Mouse (Mus musculus): ENCODE data around the gene Msh5. TPM values are rescaled to one million over a fixed set of nuclear protein-coding genes. Genes with fewer than 3 reads are reported as not detected.

Gene Msh5
- total RNA-seq, 1 experiment from 2014 or later = 10.5 TPM

Other genes starting within 250 kb of the Msh5 start
- gene Cyp21a1, start 242.2 kb downstream of the Msh5 start, total RNA-seq (2023; ENCODE audit: inconsistent age) = not detected in 4 replicates
- 60.8 to 71.7 TPM (median 69.2 TPM) in 4 replicates for gene Stk19, start 209.8 kb downstream of the Msh5 start, total RNA-seq (2023; ENCODE audit: inconsistent age)
- 75.3 to 85.7 TPM (median 83.7 TPM) in 4 replicates for gene Dxo, start 209.7 kb downstream of the Msh5 start, total RNA-seq (2023; ENCODE audit: inconsistent age)
- 102 to 123 TPM (median 110 TPM) in 4 replicates for gene Skiv2l, start 196.5 kb downstream of the Msh5 start, total RNA-seq (2023; ENCODE audit: inconsistent age)
- 33.5 to 41.3 TPM (median 38.0 TPM) in 4 replicates for gene Nelfe, start 196.4 kb downstream of the Msh5 start, total RNA-seq (2023; ENCODE audit: inconsistent age)
- 0.54 TPM in 1 of 4 replicates, not detected in the others for gene Cfb, start 184.2 kb downstream of the Msh5 start, total RNA-seq (2023; ENCODE audit: inconsistent age)
- 11.1 to 11.4 TPM (median 11.2 TPM) in 4 replicates for gene Zbtb12, start 167.3 kb downstream of the Msh5 start, total RNA-seq (2023; ENCODE audit: inconsistent age)
- gene Gm20547, start 164.7 kb downstream of the Msh5 start, total RNA-seq (2023; ENCODE audit: inconsistent age) = 0.27 TPM in 1 of 4 replicates, not detected in the others
- gene C2, start 148.5 kb downstream of the Msh5 start, total RNA-seq (2023; ENCODE audit: inconsistent age) = 1.8 to 3.4 TPM (median 2.8 TPM) in 4 replicates
- gene Ehmt2, start 148.3 kb downstream of the Msh5 start, total RNA-seq (2023; ENCODE audit: inconsistent age) = 152 to 164 TPM (median 157 TPM) in 4 replicates
- gene Slc44a4, start 132.3 kb downstream of the Msh5 start, total RNA-seq (2023; ENCODE audit: inconsistent age) = not detected in 4 replicates
- 94.9 to 102 TPM (median 98.6 TPM) in 4 replicates for gene Neu1, start 115.5 kb downstream of the Msh5 start, total RNA-seq (2023; ENCODE audit: inconsistent age)
- gene Hspa1b, start 87.5 kb downstream of the Msh5 start, total RNA-seq (2023; ENCODE audit: inconsistent age) = 17.8 to 62.2 TPM (median 28.7 TPM) in 4 replicates
- not detected in 4 replicates for gene Gm20481, start 76.8 kb downstream of the Msh5 start, total RNA-seq (2023; ENCODE audit: inconsistent age)
- 10.4 to 29.3 TPM (median 20.1 TPM) in 4 replicates for gene Hspa1a, start 74.6 kb downstream of the Msh5 start, total RNA-seq (2023; ENCODE audit: inconsistent age)
- gene Hspa1l, start 74.0 kb downstream of the Msh5 start, total RNA-seq (2023; ENCODE audit: inconsistent age) = 0.21 to 0.38 TPM in 2 of 4 replicates, not detected in the others
- 30.0 to 37.2 TPM (median 32.0 TPM) in 4 replicates for gene Lsm2, start 64.9 kb downstream of the Msh5 start, total RNA-seq (2023; ENCODE audit: inconsistent age)
- gene Vars, start 45.8 kb downstream of the Msh5 start, total RNA-seq (2023; ENCODE audit: inconsistent age) = 269 to 300 TPM (median 290 TPM) in 4 replicates
- gene Vwa7, start 30.2 kb downstream of the Msh5 start, total RNA-seq (2023; ENCODE audit: inconsistent age) = 0.16 to 0.54 TPM (median 0.25 TPM) in 4 replicates
- 3.4 to 6.4 TPM (median 4.6 TPM) in 4 replicates for gene Sapcd1, start 18.7 kb downstream of the Msh5 start, total RNA-seq (2023; ENCODE audit: inconsistent age)
- gene Clic1, start 3.2 kb upstream of the Msh5 start, total RNA-seq (2023; ENCODE audit: inconsistent age) = 196 to 218 TPM (median 210 TPM) in 4 replicates
- gene Ddah2, start 12.3 kb upstream of the Msh5 start, total RNA-seq (2023; ENCODE audit: inconsistent age) = 2.6 to 4.8 TPM (median 4.2 TPM) in 4 replicates
- not detected in 4 replicates for gene Ly6g6c, start 18.6 kb upstream of the Msh5 start, total RNA-seq (2023; ENCODE audit: inconsistent age)
- gene Mpig6b, start 19.4 kb upstream of the Msh5 start, total RNA-seq (2023; ENCODE audit: inconsistent age) = 0.45 TPM in 1 of 4 replicates, not detected in the others
- not detected in 4 replicates for gene Ly6g6e, start 30.2 kb upstream of the Msh5 start, total RNA-seq (2023; ENCODE audit: inconsistent age)
- gene Ly6g6d, start 31.3 kb upstream of the Msh5 start, total RNA-seq (2023; ENCODE audit: inconsistent age) = not detected in 4 replicates
- gene Ly6g6f, start 38.9 kb upstream of the Msh5 start, total RNA-seq (2023; ENCODE audit: inconsistent age) = not detected in 4 replicates
- 76.3 to 80.8 TPM (median 77.2 TPM) in 4 replicates for gene Abhd16a, start 42.5 kb upstream of the Msh5 start, total RNA-seq (2023; ENCODE audit: inconsistent age)
- not detected in 4 replicates for gene Ly6g5c, start 61.5 kb upstream of the Msh5 start, total RNA-seq (2023; ENCODE audit: inconsistent age)
- 0.93 to 1.6 TPM (median 1.2 TPM) in 4 replicates for gene Ly6g5b, start 68.7 kb upstream of the Msh5 start, total RNA-seq (2023; ENCODE audit: inconsistent age)
- 24.7 to 31.8 TPM (median 30.3 TPM) in 4 replicates for gene Gpank1, start 74.7 kb upstream of the Msh5 start, total RNA-seq (2023; ENCODE audit: inconsistent age)
- gene Csnk2b, start 75.3 kb upstream of the Msh5 start, total RNA-seq (2023; ENCODE audit: inconsistent age) = 121 to 143 TPM (median 135 TPM) in 4 replicates
- gene D17H6S53E, start 79.6 kb upstream of the Msh5 start, total RNA-seq (2023; ENCODE audit: inconsistent age) = 10.6 to 19.4 TPM (median 13.7 TPM) in 4 replicates
- gene Apom, start 85.3 kb upstream of the Msh5 start, total RNA-seq (2023; ENCODE audit: inconsistent age) = 0.51 to 2.8 TPM (median 0.69 TPM) in 3 of 4 replicates, not detected in the other
- 446 to 480 TPM (median 464 TPM) in 4 replicates for gene Bag6, start 88.4 kb upstream of the Msh5 start, total RNA-seq (2023; ENCODE audit: inconsistent age)
- gene Prrc2a, start 118.2 kb upstream of the Msh5 start, total RNA-seq (2023; ENCODE audit: inconsistent age) = 328 to 347 TPM (median 341 TPM) in 4 replicates
- gene Aif1, start 129.3 kb upstream of the Msh5 start, total RNA-seq (2023; ENCODE audit: inconsistent age) = 4.4 to 9.9 TPM (median 8.0 TPM) in 4 replicates
- gene Lst1, start 141.7 kb upstream of the Msh5 start, total RNA-seq (2023; ENCODE audit: inconsistent age) = 38.1 to 43.3 TPM (median 40.2 TPM) in 4 replicates
- 564 to 668 TPM (median 599 TPM) in 4 replicates for gene Ltb, start 147.7 kb upstream of the Msh5 start, total RNA-seq (2023; ENCODE audit: inconsistent age)
- 9.9 to 12.7 TPM (median 11.2 TPM) in 4 replicates for gene Tnf, start 155.3 kb upstream of the Msh5 start, total RNA-seq (2023; ENCODE audit: inconsistent age)
- 31.8 to 44.1 TPM (median 36.1 TPM) in 4 replicates for gene Lta, start 158.6 kb upstream of the Msh5 start, total RNA-seq (2023; ENCODE audit: inconsistent age)
- not detected in 4 replicates for gene Gm16181, start 174.1 kb upstream of the Msh5 start, total RNA-seq (2023; ENCODE audit: inconsistent age)
- 1.6 to 2.5 TPM (median 2.1 TPM) in 4 replicates for gene Atp6v1g2, start 186.9 kb upstream of the Msh5 start, total RNA-seq (2023; ENCODE audit: inconsistent age)
- 13.3 to 15.9 TPM (median 13.7 TPM) in 4 replicates for gene Nfkbil1, start 189.0 kb upstream of the Msh5 start, total RNA-seq (2023; ENCODE audit: inconsistent age)
- 432 to 470 TPM (median 447 TPM) in 4 replicates for gene Ddx39b, start 195.0 kb upstream of the Msh5 start, total RNA-seq (2023; ENCODE audit: inconsistent age)
- gene H2-D1, start 216.0 kb upstream of the Msh5 start, total RNA-seq (2023; ENCODE audit: inconsistent age) = 1,753 to 1,919 TPM (median 1,880 TPM) in 4 replicates

All from B cell, adult (primary cell).